Mouse (Mus musculus) yolk sac, embryonic 10.5 days (tissue): ENCODE results near the gene Gm45717.
A peak's percentile ranks its signal among the peaks of the same experiment; 100 is the strongest.

Experiments used
- DNase-seq: peaks from one replicate; pipeline ENCODE4 v3.0.0-alpha.2; 2017; ENCODE audit warnings: low spot score

The Gm45717 gene

GRCm38 (mm10) chr7:140905642-140906081 is 50.1 kb downstream of the Gm45717 start:
- peak; percentile 49 for DNase-seq

- DNase-seq: peak; percentile 83
These were observed 52.5 kb downstream of the Gm45717 start for GRCm38 (mm10) chr7:140903212-140903611.

- DNase-seq: no peak
These were observed 53.5 kb downstream of the Gm45717 start for GRCm38 (mm10) chr7:140902036-140902875.

- no peak for DNase-seq
These were observed 55.5 kb downstream of the Gm45717 start, which contains the start of gene Cox8b for GRCm38 (mm10) chr7:140900220-140900619. Cox8b (minus strand) TSS chr7:140900446.
